Mouse (Mus musculus) hindbrain, embryonic 13.5 days (tissue): Measurements from ENCODE around the gene Sipa1l3. TPM values are rescaled to one million over a fixed set of nuclear protein-coding genes. Genes with fewer than 3 reads are reported as not detected.

Experiments used
- ATAC-seq: fragments of 200-750 bp; cut with Nextera tagmentation; 2 replicates; pipeline ENCODE4 v1.8.0; 2017; ENCODE audit warnings: moderate TSS enrichment; ENCODE audit not compliant: low FRiP score
- H3K27ac ChIP-seq: fragments of 300-500 bp; sonication (generic); 2 replicates; pipeline ENCODE4 v1.5.1; 2015; ENCODE audit warnings: inconsistent platforms, mild to moderate bottlenecking, moderate library complexity
- H3K27me3 ChIP-seq: fragments of 300-500 bp; sonication (generic); 2 replicates; pipeline ENCODE4 v1.6.1; 2015; ENCODE audit warnings: mild to moderate bottlenecking, inconsistent platforms
- H3K36me3 ChIP-seq: fragments of 300-500 bp; sonication (generic); 2 replicates; pipeline ENCODE4 v1.6.1; 2015; ENCODE audit warnings: mild to moderate bottlenecking, inconsistent platforms
- H3K4me1 ChIP-seq: fragments of 300-500 bp; sonication (generic); replicated peaks from 2 replicates; pipeline ENCODE4 v1.6.1; 2015; ENCODE audit warnings: inconsistent platforms
- H3K4me2 ChIP-seq: fragments of 300-500 bp; sonication (generic); 2 replicates; pipeline ENCODE4 v1.6.1; 2015; ENCODE audit warnings: inconsistent platforms, mild to moderate bottlenecking, moderate library complexity
- H3K4me3 ChIP-seq: fragments of 300-500 bp; sonication (generic); 2 replicates; pipeline ENCODE4 v1.5.1; 2015; ENCODE audit warnings: mild to moderate bottlenecking, inconsistent platforms
- H3K9ac ChIP-seq: fragments of 300-500 bp; sonication (generic); 2 replicates; pipeline ENCODE4 v1.6.1; 2015; ENCODE audit warnings: mild to moderate bottlenecking, inconsistent platforms
- H3K9me3 ChIP-seq: fragments of 300-500 bp; sonication (generic); 2 replicates; pipeline ENCODE4 v1.6.1; 2016; ENCODE audit warnings: inconsistent platforms
- WGBS: fragments of 180-500 bp; shearing (Covaris S2); methylation state at CpG from one replicate; pipeline ENCODE4 v1.1.7; 2015; 5-methylcytosine and 5-hydroxymethylcytosine counted together
- polyA plus RNA-seq: library from polyadenylated mRNA; unstranded; fragments of >200 nt; fragmentation: Nextera tagmentation; extraction: Ambion mirVana; gene quantifications from 2 replicates; pipeline ENCODE4 v1.2.1, GENCODE M21; 2015

Gene Sipa1l3
- polyA plus RNA-seq, 1 experiment from 2014 or later, result 13.7 TPM

DNA sequence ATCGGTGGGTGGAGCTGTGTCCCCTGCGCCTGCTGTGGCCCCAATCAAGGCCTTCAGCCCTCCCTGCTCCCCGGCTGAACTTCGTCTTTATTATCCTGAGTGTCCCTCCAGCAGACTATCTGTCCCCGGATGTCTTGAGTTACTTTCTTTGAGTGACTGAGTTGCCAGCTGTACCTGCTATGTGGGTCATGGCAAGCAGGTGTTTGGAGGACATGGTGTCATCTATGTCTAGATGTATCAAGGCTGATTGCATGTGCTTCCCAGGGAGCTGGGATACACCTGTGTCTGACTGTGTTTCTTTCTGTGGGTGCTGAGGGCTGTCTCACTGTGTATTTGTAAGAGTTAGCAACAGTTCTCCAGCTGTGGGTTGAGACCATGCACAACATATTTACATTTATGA is 208.7 kb downstream of the Sipa1l3 start:
- Histone ChIP-seq H3K4me1 (peaks cover 94% of the 10 kb centered on the region), H3K9me3 (no peaks in the 10 kb centered on the region), H3K4me3 (peak overlapping the region; percentile 75), H3K4me2 (peak overlapping the region; percentile 91), H3K27ac (peak overlapping the region; percentile 96), H3K9ac (peak overlapping the region; percentile 88), H3K36me3 (peaks cover 34% of the 10 kb centered on the region), H3K27me3 (no peaks in the 10 kb centered on the region)
- 10% methylated on average over 5 of the region's 5 CpGs for WGBS
- no peak for ATAC-seq

DNA sequence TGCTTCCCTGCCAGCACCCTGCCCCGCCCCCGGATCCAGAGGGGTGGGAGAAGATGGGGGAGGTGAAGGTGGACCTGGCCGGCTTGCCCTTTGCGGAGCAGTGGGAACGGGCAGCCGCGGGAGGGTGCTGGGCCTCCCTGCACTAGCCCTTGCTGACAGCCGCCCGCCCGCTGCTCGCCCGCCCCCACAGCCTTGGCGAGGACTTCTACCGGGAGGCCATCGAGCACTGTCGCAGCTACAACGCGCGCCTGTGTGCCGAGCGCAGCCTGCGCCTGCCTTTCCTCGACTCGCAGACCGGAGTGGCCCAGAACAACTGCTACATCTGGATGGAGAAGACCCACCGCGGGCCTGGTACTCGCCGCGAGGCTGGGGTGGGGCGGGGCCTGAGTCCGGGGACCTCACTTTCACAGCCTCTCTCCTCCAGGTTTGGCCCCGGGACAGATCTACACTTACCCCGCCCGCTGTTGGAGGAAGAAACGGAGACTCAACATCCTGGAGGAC is 209.2 kb downstream of the Sipa1l3 start:
- WGBS, result under 1% methylated on average over 29 of the region's 36 CpGs
- peak overlapping the region; percentile 88 for H3K9ac ChIP-seq
- H3K4me1 ChIP-seq, result peaks cover 94% of the 10 kb centered on the region
- H3K4me3 ChIP-seq, result peak overlapping the region; percentile 75
- H3K27me3 ChIP-seq, result no peaks in the 10 kb centered on the region
- H3K36me3 ChIP-seq, result peaks cover 31% of the 10 kb centered on the region
- peak overlapping the region; percentile 96 for H3K27ac ChIP-seq
- peak overlapping the region; percentile 91 for H3K4me2 ChIP-seq
- no peak for ATAC-seq
- no peaks in the 10 kb centered on the region for H3K9me3 ChIP-seq

DNA sequence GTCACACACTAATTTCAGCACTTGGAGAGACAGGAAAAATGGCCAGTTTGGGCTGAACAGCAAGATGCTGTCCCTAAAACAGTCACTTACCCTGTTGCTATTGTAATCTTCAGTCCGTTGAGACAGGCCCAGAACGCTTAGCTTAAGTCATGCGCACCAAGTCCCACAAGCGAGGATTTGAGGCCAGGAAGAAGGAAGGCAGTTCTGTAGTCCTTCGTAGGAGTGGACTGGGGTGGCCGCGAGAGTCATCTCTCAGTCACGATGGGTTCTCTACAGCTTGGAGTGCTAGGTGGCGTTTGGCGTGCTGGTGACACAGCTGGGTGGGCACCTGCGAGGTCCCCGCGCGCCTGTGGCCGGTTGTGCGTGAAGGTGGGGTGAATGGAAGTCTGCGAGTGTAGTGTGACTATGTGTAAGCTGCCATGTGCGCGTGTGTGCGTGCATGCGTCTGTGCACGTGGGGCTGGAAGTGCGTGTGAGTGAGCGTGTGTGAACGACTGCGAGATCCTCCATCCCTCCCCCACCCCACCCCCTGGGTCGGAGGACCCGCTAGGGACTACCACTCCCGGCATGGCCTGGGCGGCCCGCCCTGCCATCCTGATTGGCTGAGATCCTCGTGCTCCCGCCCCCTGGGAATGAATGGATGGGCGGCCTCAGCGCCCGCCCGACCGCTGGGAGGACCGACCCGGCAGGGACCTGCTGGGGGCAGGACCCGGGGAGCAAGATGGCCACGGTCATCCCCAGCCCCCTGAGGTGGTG is 210.9 kb downstream of the Sipa1l3 start:
- H3K27me3 ChIP-seq, result no peaks in the 10 kb centered on the region
- peaks cover 17% of the 10 kb centered on the region for H3K36me3 ChIP-seq
- peak overlapping the region; percentile 75 for H3K4me3 ChIP-seq
- ATAC-seq, result peak; percentile 57
- H3K9ac ChIP-seq, result peak overlapping the region; percentile 88
- peaks cover 85% of the 10 kb centered on the region for H3K4me1 ChIP-seq
- H3K9me3 ChIP-seq, result no peaks in the 10 kb centered on the region
- peak overlapping the region; percentile 91 for H3K4me2 ChIP-seq
- WGBS, result 1% methylated on average over 42 of the region's 42 CpGs
- H3K27ac ChIP-seq, result peak overlapping the region; percentile 96

DNA sequence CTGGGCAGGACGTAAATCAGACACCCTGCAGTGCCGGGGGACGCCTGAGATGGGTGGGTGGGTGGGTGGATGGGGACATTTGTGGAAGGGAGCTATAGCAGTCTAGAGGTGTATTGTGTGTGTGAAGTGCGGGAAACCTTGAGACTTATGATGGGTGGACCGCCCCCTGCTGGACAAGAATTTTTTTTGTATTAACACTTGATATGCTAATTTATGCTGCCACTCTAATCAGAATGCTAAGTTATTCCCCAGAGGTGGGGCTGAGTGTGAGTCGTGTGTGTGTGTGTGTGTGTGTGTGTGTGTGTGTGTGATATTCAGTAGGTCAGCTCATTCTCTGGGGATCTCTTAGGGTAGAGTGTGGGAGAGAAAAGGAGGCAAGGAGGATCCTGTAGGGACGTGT is 211.8 kb downstream of the Sipa1l3 start:
- Histone ChIP-seq H3K4me3 (peak overlapping the region; percentile 75), H3K4me1 (peaks cover 80% of the 10 kb centered on the region), H3K9ac (peak overlapping the region; percentile 95; the same call in 1 of the 2 replicates), H3K36me3 (peaks cover 8% of the 10 kb centered on the region), H3K27ac (peak overlapping the region; percentile 96), H3K27me3 (no peaks in the 10 kb centered on the region), H3K9me3 (no peaks in the 10 kb centered on the region), H3K4me2 (peak overlapping the region; percentile 91)
- WGBS, result 15% methylated on average over 7 of the region's 7 CpGs
- no peak for ATAC-seq

DNA sequence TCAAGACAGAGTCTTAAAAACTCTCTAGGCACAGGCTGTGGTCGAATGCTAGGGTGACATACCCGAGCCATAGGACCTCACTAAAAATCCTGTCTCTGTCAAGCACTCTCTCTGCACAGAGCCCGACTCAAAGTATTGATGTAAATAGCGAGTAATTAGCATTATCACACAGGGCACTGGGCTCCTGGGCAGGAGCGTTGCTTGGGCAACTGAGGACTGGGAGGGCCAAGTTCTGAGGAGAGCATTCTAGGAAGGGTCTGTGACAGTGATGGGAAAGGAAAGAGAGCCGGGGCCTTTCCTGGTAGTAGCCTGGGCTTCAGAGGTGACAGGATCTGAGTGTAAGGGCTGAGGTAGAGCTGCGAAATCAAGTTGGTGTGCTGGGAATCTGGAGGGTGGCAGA is 212.3 kb downstream of the Sipa1l3 start:
- Histone ChIP-seq H3K4me2 (peak overlapping the region; percentile 91), H3K27me3 (no peaks in the 10 kb centered on the region), H3K36me3 (peaks cover 3% of the 10 kb centered on the region), H3K4me3 (peak overlapping the region; percentile 75), H3K4me1 (peaks cover 77% of the 10 kb centered on the region), H3K27ac (peak overlapping the region; percentile 96), H3K9ac (peak overlapping the region; percentile 95), H3K9me3 (no peaks in the 10 kb centered on the region)
- WGBS, result 16% methylated on average over 7 of the region's 7 CpGs
- ATAC-seq, result no peak

DNA sequence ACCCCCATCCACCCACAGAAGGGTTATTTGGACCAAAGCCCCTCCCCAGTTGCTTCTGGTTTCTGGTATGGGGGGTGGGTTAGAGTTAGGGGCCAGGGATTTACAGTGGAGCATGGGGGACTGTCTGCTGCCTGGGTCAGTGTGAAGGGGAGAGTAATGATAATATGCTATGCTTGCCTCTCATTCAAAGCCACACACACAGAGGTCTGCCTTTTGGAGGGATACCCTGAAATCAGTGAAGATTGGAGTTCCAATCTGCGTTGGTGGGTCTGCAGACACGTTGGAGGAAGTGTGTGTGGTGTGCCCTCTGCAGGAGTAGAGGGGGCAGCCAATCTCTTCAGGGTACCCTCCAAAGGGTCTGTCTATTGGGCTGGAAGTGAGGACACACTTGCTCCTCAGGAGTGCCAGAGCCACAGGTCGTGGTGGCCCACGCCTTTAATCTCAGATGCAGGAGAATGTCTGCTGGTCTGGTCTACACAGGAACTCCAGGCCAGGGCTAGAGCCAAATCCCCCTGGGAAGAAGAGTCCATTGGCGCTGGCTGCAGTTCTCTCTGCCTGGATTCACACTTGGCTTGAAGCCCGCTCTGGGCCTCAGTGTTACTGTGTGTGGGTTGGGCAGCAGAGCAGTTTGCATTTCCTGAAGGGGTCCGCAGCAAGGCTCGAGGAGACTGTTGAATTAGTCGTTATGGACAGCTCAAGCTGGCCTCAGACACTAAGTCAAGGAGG is 213.0 kb downstream of the Sipa1l3 start:
- Histone ChIP-seq H3K36me3 (no peaks in the 10 kb centered on the region), H3K27me3 (no peaks in the 10 kb centered on the region), H3K9me3 (no peaks in the 10 kb centered on the region), H3K27ac (peak overlapping the region; percentile 96), H3K4me3 (peak overlapping the region; percentile 75), H3K4me2 (peak overlapping the region; percentile 91), H3K9ac (peak overlapping the region; percentile 95), H3K4me1 (peaks cover 71% of the 10 kb centered on the region)
- no peak for ATAC-seq
- 13% methylated on average over 9 of the region's 9 CpGs for WGBS

DNA sequence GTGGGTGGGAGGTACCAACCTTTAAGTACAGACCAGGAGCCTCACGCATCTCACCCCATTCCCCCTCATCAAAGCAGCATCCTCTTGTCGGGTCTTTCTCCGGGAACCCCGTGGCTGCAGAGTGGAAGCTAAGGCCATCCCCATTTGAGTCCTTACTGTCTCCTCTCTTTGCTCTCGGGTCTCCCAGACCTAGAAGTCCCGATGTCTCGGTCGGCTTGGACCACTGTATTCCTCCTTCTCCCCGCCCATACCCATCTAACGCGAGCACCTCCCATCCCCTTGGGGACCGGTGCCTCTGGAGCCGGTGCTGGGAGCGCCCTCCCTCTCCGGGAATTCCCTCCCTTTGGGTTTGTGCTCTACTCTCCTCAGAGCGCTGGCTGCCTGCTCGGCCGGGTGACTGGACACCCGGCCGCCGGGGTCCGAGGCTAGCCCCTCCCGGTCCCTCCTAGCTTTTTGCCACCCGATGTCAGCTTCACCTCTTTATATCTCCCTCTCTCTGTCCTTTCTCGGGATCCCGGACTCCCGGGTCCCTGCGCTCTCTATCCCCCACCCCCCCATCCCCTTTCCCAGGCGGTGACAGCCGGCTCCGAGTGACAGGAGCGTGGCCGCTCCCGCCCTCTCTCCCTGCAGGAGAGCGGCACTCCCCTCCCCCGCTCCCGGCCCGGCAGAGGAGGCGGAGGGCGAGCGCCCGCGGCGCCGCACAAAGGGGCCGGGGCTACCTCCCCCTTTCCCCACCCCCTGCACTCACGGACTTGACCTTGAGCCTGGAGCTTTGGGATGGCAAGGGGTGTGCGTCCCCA is 213.8 kb downstream of the Sipa1l3 start:
- H3K27me3 ChIP-seq, result no peaks in the 10 kb centered on the region
- no peaks in the 10 kb centered on the region for H3K36me3 ChIP-seq
- peak overlapping the region; percentile 75 for H3K4me3 ChIP-seq
- peak overlapping the region; percentile 91 for H3K4me2 ChIP-seq
- peak overlapping the region; percentile 96 for H3K27ac ChIP-seq
- ATAC-seq, result peak; percentile 3
- under 1% methylated on average over 38 of the region's 48 CpGs for WGBS
- H3K4me1 ChIP-seq, result peaks cover 63% of the 10 kb centered on the region
- H3K9ac ChIP-seq, result peak overlapping the region; percentile 95
- no peaks in the 10 kb centered on the region for H3K9me3 ChIP-seq

DNA sequence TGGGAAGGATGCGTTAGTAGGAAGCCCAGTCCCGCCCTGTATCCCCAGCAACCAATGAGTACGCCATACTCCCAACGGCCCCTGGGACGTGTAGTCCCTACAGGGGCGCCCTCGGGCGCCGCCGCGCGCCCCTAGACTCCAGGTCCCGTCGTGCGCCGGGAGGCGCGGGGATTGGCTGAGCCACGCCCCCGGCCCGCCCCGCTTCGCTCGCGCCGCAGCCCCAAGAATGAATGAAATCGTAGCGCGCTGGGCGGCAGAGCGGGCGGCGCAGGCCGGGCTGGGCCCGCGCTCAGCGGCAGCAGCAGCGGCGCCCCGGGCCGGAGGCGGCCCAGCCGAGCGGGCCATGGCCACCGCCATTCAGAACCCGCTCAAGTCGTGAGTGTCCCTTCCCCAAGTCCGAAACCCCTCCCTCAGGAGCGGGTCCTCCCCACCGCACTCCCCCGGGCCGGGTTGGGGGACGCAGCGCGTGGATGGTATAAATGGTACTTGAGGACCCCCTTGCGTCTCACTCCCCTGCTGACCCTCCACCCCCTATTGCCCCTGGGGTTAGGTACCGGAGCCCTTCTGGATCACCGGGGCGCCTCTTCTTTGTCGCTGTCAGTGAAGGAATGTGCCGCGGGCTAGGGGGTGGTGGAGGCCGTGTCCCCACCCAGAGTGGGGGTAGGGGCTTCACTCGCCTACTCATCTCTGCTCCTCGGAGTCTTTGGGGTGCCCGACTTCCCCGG is 214.5 kb downstream of the Sipa1l3 start, which contains the start of gene Dpf1:
TSS of gene Dpf1 (plus strand) at position 214 of the 725 bp plus-strand sequence.
- no peaks in the 10 kb centered on the region for H3K36me3 ChIP-seq
- peak within 1 kb of the TSS; percentile 75 for H3K4me3 ChIP-seq
- H3K4me2 ChIP-seq, result peak within 1 kb of the TSS; percentile 91
- 1% methylated on average over 63 of the region's 67 CpGs for WGBS
- peak; percentile 82 for ATAC-seq
- no peaks in the 10 kb centered on the region for H3K9me3 ChIP-seq
- peak within 1 kb of the TSS; percentile 96 for H3K27ac ChIP-seq
- no peaks in the 10 kb centered on the region for H3K27me3 ChIP-seq
- peak within 1 kb of the TSS; percentile 95 for H3K9ac ChIP-seq
- H3K4me1 ChIP-seq, result peaks cover 55% of the 10 kb centered on the region

DNA sequence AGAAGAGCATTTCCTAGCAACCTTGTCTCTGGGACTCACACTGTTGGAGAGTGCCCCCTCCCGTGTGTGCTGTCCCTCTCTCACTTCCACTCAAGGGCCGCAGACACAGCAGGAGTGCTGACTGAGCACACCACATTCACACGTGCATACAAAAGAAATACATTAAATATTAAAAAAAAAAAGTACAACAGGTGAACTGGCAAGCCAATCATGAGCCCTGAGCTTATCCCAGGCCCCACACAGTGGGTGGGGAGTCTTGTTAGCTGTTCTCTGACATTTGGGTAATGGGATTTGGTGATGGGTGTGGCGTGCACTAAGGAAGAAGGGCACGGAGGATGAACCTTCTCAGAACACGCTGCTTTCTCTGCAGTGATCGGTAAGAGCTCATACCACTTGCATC is 215.8 kb downstream of the Sipa1l3 start:
- Histone ChIP-seq H3K36me3 (no peaks in the 10 kb centered on the region), H3K9me3 (no peaks in the 10 kb centered on the region), H3K27ac (no peak overlapping the region), H3K9ac (no peak overlapping the region), H3K4me3 (no peak overlapping the region), H3K4me1 (peaks cover 45% of the 10 kb centered on the region), H3K27me3 (0 out of 2 replicates have a peak, but pooled peaks cover 2% of the 10 kb centered on the region), H3K4me2 (no peak overlapping the region)
- WGBS, result 72% methylated on average over 7 of the region's 7 CpGs
- no peak for ATAC-seq

DNA sequence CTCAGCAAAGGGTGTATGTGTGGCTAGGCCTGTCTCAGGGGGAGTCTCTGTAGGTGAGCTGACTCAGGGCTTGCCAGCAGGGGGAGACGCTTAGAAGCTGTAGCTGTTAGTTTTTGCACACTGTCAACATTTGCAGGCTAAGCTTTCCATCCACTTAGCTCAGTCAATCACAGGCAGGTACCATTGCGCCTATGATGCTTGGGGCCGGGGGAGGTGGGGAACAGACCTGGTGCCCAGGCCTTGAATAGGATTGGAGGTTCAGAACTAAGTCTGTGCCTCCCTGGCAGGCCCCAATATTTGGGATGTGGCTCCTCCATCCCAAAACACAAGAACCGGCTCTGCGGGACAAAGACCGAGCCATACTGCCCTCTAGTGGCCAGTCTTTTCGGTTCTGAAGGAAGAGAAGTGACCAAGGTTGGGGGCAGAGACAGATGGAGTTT is 217.3 kb downstream of the Sipa1l3 start:
- no peak for ATAC-seq
- H3K36me3 ChIP-seq, result no peaks in the 10 kb centered on the region
- H3K9ac ChIP-seq, result no peak overlapping the region
- peaks cover 30% of the 10 kb centered on the region for H3K4me1 ChIP-seq
- H3K4me3 ChIP-seq, result 0 out of 2 replicates have a peak overlapping the region, but pooled peaks have one; percentile 12
- no peaks in the 10 kb centered on the region for H3K9me3 ChIP-seq
- peak overlapping the region; percentile 37; the same call in 1 of the 2 replicates for H3K4me2 ChIP-seq
- under 1% methylated on average over 7 of the region's 7 CpGs for WGBS
- 0 out of 2 replicates have a peak, but pooled peaks cover 4% of the 10 kb centered on the region for H3K27me3 ChIP-seq
- peak overlapping the region; percentile 65 for H3K27ac ChIP-seq

DNA sequence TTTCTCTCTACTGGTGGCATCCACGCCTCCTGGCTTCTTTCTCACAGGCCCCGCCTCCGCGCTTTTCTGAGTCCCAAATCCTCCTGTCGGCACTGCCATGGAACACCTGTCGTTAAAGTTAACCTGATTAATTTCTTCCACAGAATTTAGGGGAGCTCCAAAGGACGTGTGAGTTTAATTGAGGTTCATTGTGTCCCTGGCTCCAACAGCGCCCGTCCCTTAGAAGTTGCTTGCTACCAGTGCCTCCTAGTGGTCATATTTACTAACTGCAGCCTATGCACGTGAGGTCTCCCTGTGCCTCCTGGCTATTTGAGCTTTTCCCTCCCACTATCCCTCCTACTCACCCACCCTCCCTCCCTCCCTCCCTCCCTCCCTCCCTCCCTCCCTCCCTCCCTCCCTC is 221.4 kb downstream of the Sipa1l3 start:
- Histone ChIP-seq H3K9me3 (no peaks in the 10 kb centered on the region), H3K9ac (no peak overlapping the region), H3K4me2 (no peak overlapping the region), H3K27ac (no peak overlapping the region), H3K4me3 (no peak overlapping the region), H3K27me3 (0 out of 2 replicates have a peak, but pooled peaks cover 5% of the 10 kb centered on the region), H3K4me1 (peaks cover 18% of the 10 kb centered on the region), H3K36me3 (no peaks in the 10 kb centered on the region)
- WGBS, result 9% methylated on average over 10 of the region's 10 CpGs
- no peak for ATAC-seq
